Mouse (Mus musculus) erythroblast, adult 5-6 weeks (primary cell): ENCODE measurements around the gene Theg. TPM values are rescaled to one million over a fixed set of nuclear protein-coding genes. Genes with fewer than 3 reads are reported as not detected.

Experiments used
- ATAC-seq: replicated peaks from 2 replicates; pipeline ENCODE4 v1.8.0; 2016; ENCODE audit warnings: moderate number of reproducible peaks, mild to moderate bottlenecking, moderate TSS enrichment, inconsistent platforms; ENCODE audit not compliant: poor library complexity, low FRiP score, severe bottlenecking
- total RNA-seq, 2 experiments: library from RNA; stranded (forward) in 1 of 2; stranded (reverse) in 1 of 2; fragments of 150-400 nt in 1 of 2; fragments of 200-764, 138-1000 nt in 1 of 2; gene quantifications; 2 replicates each; pipeline versions ENCODE4 v1.2.3 to v1.2.4; 2015 to 2017; ENCODE audit warnings: low replicate concordance in 2 of 2

Gene Theg
- total RNA-seq, 2 experiments from 2014 or later: not detected

GRCm38 (mm10) chr10:79539701-79540495, 47.2 kb downstream of the Theg start:
- no peak for ATAC-seq

- no peak for ATAC-seq
Observed at GRCm38 (mm10) chr10:79538873-79539272, 48.3 kb downstream of the Theg start.

GRCm38 (mm10) chr10:79538323-79538722, 48.8 kb downstream of the Theg start:
- no peak for ATAC-seq

GRCm38 (mm10) chr10:79537781-79538180, 49.4 kb downstream of the Theg start:
- no peak for ATAC-seq

- no peak for ATAC-seq
Observed at GRCm38 (mm10) chr10:79537271-79537670, 49.9 kb downstream of the Theg start.

- ATAC-seq: no peak
Observed at GRCm38 (mm10) chr10:79536461-79537080, 50.6 kb downstream of the Theg start.

- no peak for ATAC-seq
Observed at GRCm38 (mm10) chr10:79535431-79535830, 51.7 kb downstream of the Theg start.

- ATAC-seq: no peak
Observed at GRCm38 (mm10) chr10:79534426-79534825, 52.7 kb downstream of the Theg start.

GRCm38 (mm10) chr10:79533126-79533911, 53.8 kb downstream of the Theg start, which contains the start of gene Plpp2:
TSS of gene Plpp2 (minus strand) at chr10:79533796.
- peak; percentile 71 for ATAC-seq

GRCm38 (mm10) chr10:79532678-79533077, 54.5 kb downstream of the Theg start:
- ATAC-seq: no peak

- ATAC-seq: no peak
Observed at GRCm38 (mm10) chr10:79531593-79531992, 55.5 kb downstream of the Theg start.

GRCm38 (mm10) chr10:79530721-79531120, 56.4 kb downstream of the Theg start:
- ATAC-seq: no peak

GRCm38 (mm10) chr10:79530241-79530640, 56.9 kb downstream of the Theg start:
- no peak for ATAC-seq

- no peak for ATAC-seq
Observed at GRCm38 (mm10) chr10:79528081-79528480, 59.0 kb downstream of the Theg start.

GRCm38 (mm10) chr10:79527453-79527845, 59.7 kb downstream of the Theg start:
- no peak for ATAC-seq

GRCm38 (mm10) chr10:79526661-79527452, 60.3 kb downstream of the Theg start:
- ATAC-seq: no peak
